Mouse (Mus musculus) MEL (cell line): ENCODE data around the gene Rnf5. TPM values are rescaled to one million over a fixed set of nuclear protein-coding genes. Genes with fewer than 3 reads are reported as not detected.

ENCODE experiments used
- DNase-seq: peaks from one replicate; pipeline ENCODE4 v3.0.0; 2011; ENCODE audit warnings: low read depth, low spot score
- H3K27ac ChIP-seq: 2 replicates; pipeline ENCODE4 v1.5.1; 2012; ENCODE audit warnings: low read depth, mild to moderate bottlenecking, control low read depth, low read length, moderate library complexity; ENCODE audit not compliant: control insufficient read depth
- H3K27me3 ChIP-seq, 2 experiments: fragments of 150-350 bp in 1 of 2; sonication (generic) in 1 of 2; 2 replicates each; pipeline ENCODE4 v1.6.1; 2012; ENCODE audit warnings: low read length in 2 of 2, mild to moderate bottlenecking in 2 of 2, improper control_type of control experiment in 1 of 2, moderate library complexity in 1 of 2; ENCODE audit not compliant: insufficient read depth in 2 of 2, control insufficient read depth in 1 of 2
- H3K36me3 ChIP-seq, 2 experiments: 2 replicates each; pipeline ENCODE4 v1.6.1; 2012 to 2014; ENCODE audit warnings: low read length in 2 of 2, improper control_type of control experiment in 1 of 2, inconsistent platforms in 1 of 2, mild to moderate bottlenecking in 1 of 2; ENCODE audit not compliant: insufficient read depth in 2 of 2, control insufficient read depth in 1 of 2
- H3K4me1 ChIP-seq, 2 experiments: fragments of 150-350 bp in 1 of 2; sonication (generic) in 1 of 2; 2 replicates each; pipeline ENCODE4 v1.6.1; 2012; ENCODE audit warnings: low read length in 2 of 2, improper control_type of control experiment in 1 of 2, mild to moderate bottlenecking in 1 of 2; ENCODE audit not compliant: insufficient read depth in 2 of 2, control insufficient read depth in 1 of 2
- H3K4me3 ChIP-seq, 2 experiments: fragments of 150-350 bp in 1 of 2; sonication (generic) in 1 of 2; 2 replicates each; pipeline ENCODE4 v1.5.1; 2012; ENCODE audit warnings: low read depth in 2 of 2, low read length in 2 of 2, mild to moderate bottlenecking in 2 of 2, moderate library complexity in 2 of 2, control low read depth in 1 of 2, improper control_type of control experiment in 1 of 2; ENCODE audit not compliant: control insufficient read depth in 1 of 2, insufficient read depth in 1 of 2
- H3K79me2 ChIP-seq: 2 replicates; pipeline ENCODE4 v1.6.1; 2012; ENCODE audit warnings: mild to moderate bottlenecking, low read length, moderate library complexity; ENCODE audit not compliant: control insufficient read depth, poor library complexity, insufficient read depth
- H3K9ac ChIP-seq: 2 replicates; pipeline ENCODE4 v1.6.1; 2012; ENCODE audit warnings: low read depth, mild to moderate bottlenecking, control low read depth, low read length, moderate library complexity; ENCODE audit not compliant: control insufficient read depth, poor library complexity, severe bottlenecking
- H3K9me3 ChIP-seq: fragments of 150-350 bp; sonication (generic); replicated peaks from 2 replicates; pipeline ENCODE4 v1.6.1; 2012; ENCODE audit warnings: mild to moderate bottlenecking, low read length, improper control_type of control experiment, moderate library complexity; ENCODE audit not compliant: insufficient read depth
- ETS1 ChIP-seq: IDR thresholded peaks from 2 replicates; pipeline ENCODE4 v1.6.1; 2012; ENCODE audit warnings: low read depth, mild to moderate bottlenecking, inconsistent platforms, low read length, improper control_type of control experiment, moderate library complexity
- MAZ ChIP-seq: IDR thresholded peaks from 2 replicates; pipeline ENCODE4 v1.6.1; 2012; ENCODE audit warnings: low read depth, mild to moderate bottlenecking, inconsistent platforms, low read length, improper control_type of control experiment
- POLR2A ChIP-seq, 2 experiments: IDR thresholded peaks; 2 replicates each; pipeline ENCODE4 v1.6.1; 2011 to 2012; ENCODE audit warnings: low read length in 2 of 2, mild to moderate bottlenecking in 2 of 2, control low read depth in 1 of 2, improper control_type of control experiment in 1 of 2, low read depth in 1 of 2, moderate library complexity in 1 of 2; ENCODE audit not compliant: control insufficient read depth in 1 of 2, insufficient read depth in 1 of 2, poor library complexity in 1 of 2
- POLR2AphosphoS5 ChIP-seq: IDR thresholded peaks from 2 replicates; pipeline ENCODE4 v1.6.1; 2012; ENCODE audit warnings: low read depth, borderline replicate concordance, mild to moderate bottlenecking, inconsistent platforms, low read length, moderate library complexity, mixed read lengths
- SMC3 ChIP-seq: IDR thresholded peaks from 2 replicates; pipeline ENCODE4 v1.6.1; 2011; ENCODE audit warnings: low read depth, low read length, improper control_type of control experiment
- TBP ChIP-seq: IDR thresholded peaks from 2 replicates; pipeline ENCODE4 v1.8.0; 2011; ENCODE audit warnings: low read depth, low read length, improper control_type of control experiment
- UBTF ChIP-seq: IDR thresholded peaks from 2 replicates; pipeline ENCODE4 v1.6.1; 2012; ENCODE audit warnings: low read depth, mild to moderate bottlenecking, inconsistent platforms, low read length, improper control_type of control experiment, moderate library complexity, borderline replicate concordance; ENCODE audit not compliant: insufficient read depth
- USF2 ChIP-seq, 2 experiments: IDR thresholded peaks; 2 replicates each; pipeline ENCODE4 v1.6.1; 2011 to 2012; ENCODE audit warnings: improper control_type of control experiment in 2 of 2, low read length in 2 of 2, borderline replicate concordance in 1 of 2, inconsistent platforms in 1 of 2, low read depth in 1 of 2, mild to moderate bottlenecking in 1 of 2; ENCODE audit not compliant: insufficient read depth in 1 of 2
- ZC3H11A ChIP-seq: IDR thresholded peaks from 2 replicates; pipeline ENCODE4 v1.6.1; 2012; ENCODE audit warnings: low read depth, mild to moderate bottlenecking, inconsistent platforms, low read length, improper control_type of control experiment
- ZKSCAN1 ChIP-seq: IDR thresholded peaks from 2 replicates; pipeline ENCODE4 v1.6.1; 2012; ENCODE audit warnings: low read depth, mild to moderate bottlenecking, inconsistent platforms, low read length, improper control_type of control experiment, moderate library complexity
- polyA plus RNA-seq, 2 experiments: library from polyadenylated mRNA; stranded (reverse) in 1 of 2; unstranded in 1 of 2; fragments of >175 nt in 1 of 2; fragments of >200 nt in 1 of 2; gene quantifications; 2 replicates each; pipeline versions ENCODE4 v1.2.1 to v1.2.4; 2012; ENCODE audit warnings: low replicate concordance in 2 of 2, low read depth in 1 of 2; ENCODE audit not compliant: insufficient read length in 2 of 2, insufficient read depth in 1 of 2, missing spikeins in 1 of 2
- total RNA-seq: library from RNA; depleted of rRNA; stranded (reverse); fragments of 300-350 nt; gene quantifications from 2 replicates; pipeline ENCODE4 v1.2.3, GENCODE M21; 2012

The Rnf5 gene
- total and polyA plus RNA-seq, 3 experiments, result 24.8 to 85.1 TPM; not detected in 1

DNA sequence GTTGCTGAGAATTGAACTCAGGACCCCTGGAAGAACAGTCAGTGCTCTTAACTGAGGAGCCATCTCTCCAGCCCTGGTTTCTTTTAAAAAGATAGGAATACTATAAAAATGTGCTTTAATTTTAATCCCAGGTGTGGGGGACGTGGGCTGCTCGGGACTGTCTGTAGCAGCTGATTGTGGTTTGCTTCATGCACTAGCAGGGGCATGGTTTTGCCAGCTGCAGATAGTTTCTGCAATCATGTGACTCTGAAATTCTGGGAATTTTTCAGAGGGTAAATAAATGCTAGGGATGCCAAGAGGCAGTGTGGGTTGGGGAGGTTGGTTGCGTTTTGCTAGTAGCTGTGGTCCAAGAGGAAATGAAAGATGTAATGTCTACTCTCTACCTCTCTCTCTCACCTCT is 38.5 kb upstream of the Rnf5 start:
- H3K9me3 ChIP-seq, result no peaks in the 10 kb centered on the region
- peaks cover 0 to 7% of the 10 kb centered on the region in 2 experiments; a peak in 2 of 4 replicates for H3K36me3 ChIP-seq
- no peak for DNase-seq
- peaks cover 0 to 12% of the 10 kb centered on the region in 2 experiments; a peak in 2 of 4 replicates for H3K4me1 ChIP-seq
- H3K79me2 ChIP-seq, result no peaks in the 10 kb centered on the region
- TF ChIP-seq TBP (no peak), ZKSCAN1 (no peak), POLR2AphosphoS5 (no peak), UBTF (no peak)
- TF ChIP-seq, all 39 proteins: peak for 0
- Histone ChIP-seq H3K27me3 (peaks cover 5 to 9% of the 10 kb centered on the region in 2 experiments; a peak in 3 of 4 replicates), H3K4me3 (no peak overlapping the region), H3K9ac (no peak overlapping the region), H3K27ac (no peak overlapping the region)

DNA sequence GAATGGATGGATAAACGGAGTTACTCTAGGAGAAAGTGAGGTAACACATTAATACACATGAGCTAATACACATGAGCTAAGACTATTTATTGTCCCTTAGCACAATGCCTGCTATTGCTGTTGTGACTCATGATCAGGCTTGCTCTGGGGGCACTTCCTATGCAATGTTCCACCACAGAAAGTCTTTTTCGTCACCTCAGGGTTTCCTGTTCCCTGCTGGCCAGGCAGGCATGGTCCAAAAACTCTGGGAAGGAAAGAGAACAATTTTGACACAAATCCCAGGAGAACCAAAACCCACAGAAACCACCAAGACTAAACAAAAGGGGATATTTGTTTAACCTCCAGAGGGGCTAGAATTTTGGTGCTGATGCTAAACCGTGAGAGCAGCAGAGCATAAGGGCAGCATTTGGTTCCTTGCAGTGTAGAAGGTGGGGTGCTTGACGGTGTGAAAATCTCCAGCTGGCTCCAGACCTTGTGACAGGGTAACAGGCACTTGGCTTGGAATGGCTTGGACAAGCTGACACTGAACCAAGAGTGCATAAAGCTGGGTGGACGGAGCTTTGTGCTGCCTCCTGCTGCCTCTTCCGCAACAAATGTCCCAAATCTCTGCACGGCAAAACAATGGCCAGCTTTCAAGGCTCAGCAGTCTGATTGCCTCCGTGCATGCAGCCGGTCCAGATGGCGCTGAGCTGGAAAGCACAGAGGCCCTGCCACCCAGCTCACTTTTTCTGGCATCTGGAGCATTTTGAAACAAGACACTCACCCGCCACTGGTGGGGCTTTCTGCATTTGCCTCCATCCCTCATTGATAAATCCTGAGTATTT is 37.5 kb upstream of the Rnf5 start:
- H3K27me3 ChIP-seq, result peaks cover 5 to 12% of the 10 kb centered on the region in 2 experiments; a peak in 3 of 4 replicates
- TF ChIP-seq POLR2A (IDR thresholded peaks at IDR 0.05; ENCODE audit: control insufficient read depth in 1 of 2, insufficient read depth in 1 of 2, low read depth in 1 of 2, low read length in 2 of 2, poor library complexity in 1 of 2) (no peak), USF2 (IDR thresholded peaks at IDR 0.05; ENCODE audit: borderline replicate concordance in 1 of 2, insufficient read depth in 1 of 2, low read depth in 1 of 2, low read length in 2 of 2) (no peak), ZC3H11A (no peak), MAZ (no peak), TBP (no peak), SMC3 (no peak), ETS1 (no peak), ZKSCAN1 (no peak)

More for the DNA sequence above, 37.5 kb upstream of the Rnf5 start:
- Histone ChIP-seq H3K36me3 (peaks cover 0 to 7% of the 10 kb centered on the region in 2 experiments; a peak in 2 of 4 replicates), H3K9ac (no peak overlapping the region), H3K4me1 (peaks cover 0 to 12% of the 10 kb centered on the region in 2 experiments; a peak in 2 of 4 replicates), H3K4me3 (no peak overlapping the region), H3K27ac (no peak overlapping the region), H3K79me2 (no peaks in the 10 kb centered on the region), H3K9me3 (no peaks in the 10 kb centered on the region)
- DNase-seq, result no peak
